In genomic region chr14:22817346-22818201, GRCm38 (mm10) we compare ENCODE assay signal across 8 mouse cellular contexts.
DNase-seq lines count a peak whose midpoint lies in the region; ATAC-seq lines count a peak whose summit lies in the region.

No protein-coding gene starts in this region.

- no peak for ATAC-seq in heart, embryonic 11.5 days (replicated peaks; ENCODE audit: insufficient number of reproducible peaks, low FRiP score, low TSS enrichment)
- peak; percentile 43; the same call in 1 of the 2 replicates for ATAC-seq in lung, embryonic 16.5 days (ENCODE audit: low read depth)
- ATAC-seq in CD4-positive, CD25-positive, alpha-beta regulatory T cell, adult 4 months, result no peak
- no peak for ATAC-seq in megakaryocyte-erythroid progenitor cell, adult 5-6 weeks (replicated peaks; ENCODE audit: low FRiP score, low TSS enrichment, poor library complexity, severe bottlenecking)

- peaks cover 4% of the 10 kb centered on the region; the same call in 1 of the 2 replicates for H3K4me1 ChIP-seq in heart, embryonic 11.5 days (ENCODE audit: control insufficient read depth, insufficient read depth, low read length)
- peaks cover 9% of the 10 kb centered on the region for H3K4me1 ChIP-seq in lung, embryonic 16.5 days (replicated peaks; ENCODE audit: control insufficient read depth, insufficient read depth, low read length)
- peaks cover 31% of the 10 kb centered on the region for H3K4me1 ChIP-seq in forebrain, embryonic 10.5 days

- H3K27ac ChIP-seq in heart, embryonic 11.5 days (ENCODE audit: low read depth, low read length), result no peak overlapping the region
- H3K27ac ChIP-seq in lung, embryonic 16.5 days (ENCODE audit: low read length), result no peak overlapping the region
- H3K27ac ChIP-seq in forebrain, embryonic 10.5 days, result no peak overlapping the region

- H3K9me3 ChIP-seq in heart, embryonic 11.5 days (replicated peaks; ENCODE audit: control insufficient read depth, low read length), result no peaks in the 10 kb centered on the region
- H3K9me3 ChIP-seq in lung, embryonic 16.5 days (ENCODE audit: control insufficient read depth, low read length), result no peaks in the 10 kb centered on the region
- H3K9me3 ChIP-seq in forebrain, embryonic 10.5 days, result no peaks in the 10 kb centered on the region

- no peaks in the 10 kb centered on the region for H3K36me3 ChIP-seq in heart, embryonic 11.5 days (ENCODE audit: control insufficient read depth, insufficient read depth, low read length)
- no peaks in the 10 kb centered on the region for H3K36me3 ChIP-seq in lung, embryonic 16.5 days (ENCODE audit: control insufficient read depth, insufficient read depth, low read length)
- no peaks in the 10 kb centered on the region for H3K36me3 ChIP-seq in forebrain, embryonic 10.5 days (replicated peaks)

- DNase-seq in heart, adult 11 months, result peak; percentile 94
- peak; percentile 7 for DNase-seq in MN1 (ENCODE audit: low spot score)
- DNase-seq in gastrocnemius, postnatal 14 days, result peak; percentile 45
- DNase-seq in forebrain, embryonic 10.5 days (ENCODE audit: extremely low spot score, low spot score), result no peak

- H3K4me3 ChIP-seq in heart, embryonic 11.5 days (ENCODE audit: low read depth, low read length), result no peak overlapping the region
- no peak overlapping the region for H3K4me3 ChIP-seq in lung, embryonic 16.5 days (ENCODE audit: low read length)
- no peak overlapping the region for H3K4me3 ChIP-seq in forebrain, embryonic 10.5 days

- H3K9ac ChIP-seq in heart, embryonic 11.5 days (ENCODE audit: low read depth, low read length), result no peak overlapping the region
- no peak overlapping the region for H3K9ac ChIP-seq in lung, embryonic 16.5 days (ENCODE audit: low read length)

- H3K27me3 ChIP-seq in heart, embryonic 11.5 days (ENCODE audit: control insufficient read depth, insufficient read depth, low read length), result no peaks in the 10 kb centered on the region
- no peaks in the 10 kb centered on the region for H3K27me3 ChIP-seq in lung, embryonic 16.5 days (ENCODE audit: control insufficient read depth, insufficient read depth, low read depth, low read length)
- H3K27me3 ChIP-seq in forebrain, embryonic 10.5 days (ENCODE audit: poor library complexity, severe bottlenecking), result peaks cover 33% of the 10 kb centered on the region

- 59% methylated on average over 6 of the region's 6 CpGs for WGBS in heart, embryonic 11.5 days (ENCODE audit: insufficient replicate concordance)
- WGBS in lung, embryonic 16.5 days, result 52% methylated on average over 6 of the region's 6 CpGs
- WGBS in forebrain, embryonic 10.5 days, result 75% methylated on average over 6 of the region's 6 CpGs

- intact Hi-C loops in gastrocnemius, postnatal 14 days (cut with DNase I; ENCODE audit: low total_unique reads), result loop anchor here (10.0 kb wide), 1 partner anchor 227 kb away; no protein-coding TSS in a partner anchor

- H3K4me2 ChIP-seq in heart, embryonic 11.5 days, result no peak overlapping the region
- no peak overlapping the region for H3K4me2 ChIP-seq in lung, embryonic 16.5 days (ENCODE audit: low read depth, low read length)
